Mouse (Mus musculus): Measurements from ENCODE around the gene Pick1.

DNA sequence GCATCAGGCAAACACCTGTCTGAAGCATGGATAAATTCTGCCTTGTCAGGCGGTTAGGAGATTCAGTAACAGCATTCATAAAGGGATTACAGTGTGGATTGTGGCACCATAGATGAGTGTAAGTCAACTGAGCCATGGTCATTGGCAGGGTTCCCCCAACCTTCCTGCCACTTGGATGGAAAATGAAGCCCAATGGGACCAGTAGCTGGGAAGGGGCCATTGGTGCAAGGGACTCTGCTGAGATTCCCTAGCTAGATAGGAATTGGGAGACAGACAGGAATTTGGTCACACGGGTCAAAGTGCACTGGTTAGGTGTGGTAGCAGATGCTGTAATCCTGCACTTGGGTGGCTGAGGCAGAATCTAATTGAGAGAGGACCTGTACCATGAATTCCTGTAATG lies 21.3 kb downstream of the Pick1 start:
- no peak for TF ChIP-seq GATA1 (IDR thresholded peaks at IDR 0.05; ENCODE audit: borderline replicate concordance, low read length)
- TF ChIP-seq FLI1 (IDR thresholded peaks at IDR 0.05; ENCODE audit: low read length): no peak

All from megakaryocyte, embryonic 14.5 days (primary cell).